Mouse (Mus musculus) erythroid progenitor cell, adult 5-6 weeks (primary cell): Measurements from ENCODE around the gene Gm5460. TPM values are rescaled to one million over a fixed set of nuclear protein-coding genes. Genes with fewer than 3 reads are reported as not detected.

Experiments used
- ATAC-seq: replicated peaks from 2 replicates; pipeline ENCODE4 v1.8.0; 2016; ENCODE audit warnings: moderate number of reproducible peaks, mild to moderate bottlenecking, moderate TSS enrichment, inconsistent platforms; ENCODE audit not compliant: poor library complexity, low FRiP score, severe bottlenecking
- total RNA-seq, 2 experiments: library from RNA; stranded (forward) in 1 of 2; stranded (reverse) in 1 of 2; fragments of 150-400 nt in 1 of 2; fragments of 186-747, 209-891 nt in 1 of 2; gene quantifications; 2 replicates each; pipeline versions ENCODE4 v1.2.3 to v1.2.4; 2015 to 2017; ENCODE audit warnings: low replicate concordance in 2 of 2

The Gm5460 gene
- total RNA-seq, 2 experiments from 2014 or later, result not detected

- ATAC-seq, result no peak
Observed at GRCm38 (mm10) chr14:34071665-34072064, 55.1 kb downstream of the Gm5460 start.

DNA sequence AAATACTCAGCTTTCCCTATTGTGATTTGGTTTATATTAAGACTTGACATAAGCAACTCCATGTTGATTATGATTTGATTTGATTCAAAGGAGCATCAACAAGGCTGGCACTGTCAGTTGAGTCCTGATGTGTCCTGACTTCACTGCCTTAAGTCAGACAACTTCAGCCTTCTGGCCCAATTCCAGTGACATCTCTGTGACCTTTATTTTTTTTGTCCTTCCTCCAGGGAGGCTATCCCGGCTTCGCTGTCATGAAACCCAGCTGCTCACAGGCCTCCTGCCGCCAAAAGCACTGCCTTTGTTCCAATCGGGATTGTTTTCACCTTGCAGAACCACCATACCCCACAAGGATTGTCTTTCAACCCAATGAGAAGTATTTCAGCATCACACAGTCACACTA lies 58.8 kb downstream of the Gm5460 start:
- ATAC-seq, result no peak

GRCm38 (mm10) chr14:34077222-34077621 lies 60.7 kb downstream of the Gm5460 start:
- no peak for ATAC-seq

DNA sequence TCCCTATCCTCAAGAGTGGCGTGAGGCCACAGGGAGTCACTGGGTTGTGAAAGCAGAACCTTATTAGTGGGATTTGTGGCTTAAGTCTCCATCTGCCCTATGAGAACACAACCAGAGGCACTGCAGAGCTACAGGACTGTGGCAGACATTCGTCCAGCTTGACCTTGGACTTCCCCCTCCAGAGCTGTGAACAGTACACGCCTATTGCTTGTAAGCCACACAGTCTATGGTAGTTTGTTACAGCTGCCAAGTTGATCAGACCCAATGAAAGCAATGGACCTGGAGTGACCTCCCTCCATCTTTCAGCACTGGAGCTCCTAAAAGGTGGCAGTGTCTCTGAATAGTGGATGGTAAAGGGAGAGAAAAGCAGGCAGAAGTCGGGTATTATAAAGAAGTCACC lies 61.7 kb downstream of the Gm5460 start:
- ATAC-seq, result no peak

GRCm38 (mm10) chr14:34080321-34080997 lies 63.9 kb downstream of the Gm5460 start:
- no peak for ATAC-seq

GRCm38 (mm10) chr14:34085731-34086130 lies 69.2 kb downstream of the Gm5460 start, which contains the start of gene Anxa8:
Gene Anxa8 (plus strand): TSS chr14:34085981.
- ATAC-seq, result no peak

DNA sequence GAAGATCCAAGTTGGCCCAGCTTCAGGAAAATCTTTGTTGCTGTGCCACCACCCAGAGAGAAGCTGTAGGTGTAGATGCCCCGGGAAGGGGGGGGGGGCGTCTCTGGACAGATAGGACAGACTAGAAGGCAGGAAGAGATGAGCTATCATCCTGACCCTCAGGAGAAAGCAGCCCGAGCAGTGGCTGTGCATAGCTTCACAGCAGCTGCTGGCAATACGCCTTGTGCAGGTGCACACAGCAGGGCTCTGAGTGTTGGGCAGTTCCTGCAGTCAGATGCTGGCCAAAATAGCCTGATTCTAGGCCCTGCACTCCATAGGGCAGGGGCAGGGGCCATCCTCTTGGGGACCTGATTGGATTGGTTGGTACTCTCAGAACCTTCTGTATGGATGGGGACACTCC lies 70.2 kb downstream of the Gm5460 start:
- ATAC-seq, result no peak

GRCm38 (mm10) chr14:34087856-34088398 lies 71.4 kb downstream of the Gm5460 start:
- ATAC-seq, result no peak

DNA sequence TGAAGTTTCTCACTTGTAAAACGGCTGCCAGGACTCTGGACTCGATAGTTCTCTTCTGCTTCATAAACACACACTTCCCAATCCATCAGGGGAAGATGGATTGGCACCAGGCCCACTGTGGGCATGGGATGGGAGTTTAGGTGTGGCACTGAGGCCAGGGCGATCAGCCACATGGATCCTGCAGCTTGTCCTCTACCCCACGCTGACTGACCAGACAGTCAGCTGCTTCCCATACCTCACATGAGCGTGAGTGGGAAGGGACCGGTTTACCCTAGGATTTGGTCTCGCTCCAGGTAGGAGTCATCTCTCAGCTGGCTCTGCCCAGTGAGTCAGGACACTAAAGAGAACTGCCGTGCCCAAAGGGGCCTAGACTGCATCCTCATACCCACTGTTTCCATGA lies 73.2 kb downstream of the Gm5460 start:
- ATAC-seq, result no peak

GRCm38 (mm10) chr14:34091475-34091874 lies 74.9 kb downstream of the Gm5460 start:
- ATAC-seq, result no peak

GRCm38 (mm10) chr14:34092856-34093255 lies 76.3 kb downstream of the Gm5460 start:
- ATAC-seq, result no peak

DNA sequence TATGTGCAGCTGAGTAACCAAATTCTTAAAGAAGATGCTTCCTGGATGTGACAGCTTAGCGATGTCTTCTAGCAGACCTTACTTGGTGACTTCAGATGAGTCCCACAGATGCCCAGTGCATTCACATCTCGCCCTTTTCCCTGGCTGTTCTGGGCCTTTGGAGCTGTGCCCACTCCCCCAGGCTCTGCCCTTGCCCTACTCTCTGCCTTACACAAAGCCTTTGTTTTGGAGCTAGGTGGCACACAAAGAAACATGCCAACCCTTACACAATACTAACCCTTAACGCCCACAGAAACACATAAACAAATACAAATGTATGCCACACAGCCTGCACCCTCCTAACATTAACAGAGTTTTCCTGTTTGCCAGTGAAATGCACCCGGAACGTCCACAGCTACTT lies 79.6 kb downstream of the Gm5460 start:
- ATAC-seq, result no peak

Other genes with a start within 250 kb of the Gm5460 start
- not detected in 2 replicates for gene Gdf10, start 93.2 kb upstream of the Gm5460 start, total RNA-seq (2015; ENCODE audit: low replicate concordance)
- gene Gdf10, start 93.2 kb upstream of the Gm5460 start, total RNA-seq (2017; ENCODE audit: low replicate concordance), result not detected in 2 replicates
- gene Gdf2, start 75.7 kb upstream of the Gm5460 start, total RNA-seq (2015; ENCODE audit: low replicate concordance), result not detected in 2 replicates
- gene Gdf2, start 75.7 kb upstream of the Gm5460 start, total RNA-seq (2017; ENCODE audit: low replicate concordance), result not detected in 2 replicates
- gene Rbp3, start 62.8 kb upstream of the Gm5460 start, total RNA-seq (2015; ENCODE audit: low replicate concordance), result not detected in 2 replicates
- not detected in 2 replicates for gene Rbp3, start 62.8 kb upstream of the Gm5460 start, total RNA-seq (2017; ENCODE audit: low replicate concordance)
- 0.84 TPM in 1 of 2 replicates, not detected in the other for gene Zfp488, start 38.0 kb upstream of the Gm5460 start, total RNA-seq (2015; ENCODE audit: low replicate concordance)
- gene Zfp488, start 38.0 kb upstream of the Gm5460 start, total RNA-seq (2017; ENCODE audit: low replicate concordance), result not detected in 2 replicates
- not detected in 2 replicates for gene Gm30083, start 1.6 kb upstream of the Gm5460 start, total RNA-seq (2015; ENCODE audit: low replicate concordance)
- not detected in 2 replicates for gene Gm30083, start 1.6 kb upstream of the Gm5460 start, total RNA-seq (2017; ENCODE audit: low replicate concordance)
- not detected in 2 replicates for gene Antxrl, start 35.9 kb downstream of the Gm5460 start, total RNA-seq (2015; ENCODE audit: low replicate concordance)
- not detected in 2 replicates for gene Antxrl, start 35.9 kb downstream of the Gm5460 start, total RNA-seq (2017; ENCODE audit: low replicate concordance)
- not detected in 2 replicates for gene Anxa8, start 69.2 kb downstream of the Gm5460 start, total RNA-seq (2015; ENCODE audit: low replicate concordance)
- not detected in 2 replicates for gene Anxa8, start 69.2 kb downstream of the Gm5460 start, total RNA-seq (2017; ENCODE audit: low replicate concordance)
- gene A630023A22Rik, start 86.0 kb downstream of the Gm5460 start, total RNA-seq (2015; ENCODE audit: low replicate concordance), result not detected in 2 replicates
- gene A630023A22Rik, start 86.0 kb downstream of the Gm5460 start, total RNA-seq (2017; ENCODE audit: low replicate concordance), result not detected in 2 replicates
- gene Npy4r, start 135.7 kb downstream of the Gm5460 start, total RNA-seq (2015; ENCODE audit: low replicate concordance), result not detected in 2 replicates
- gene Npy4r, start 135.7 kb downstream of the Gm5460 start, total RNA-seq (2017; ENCODE audit: low replicate concordance), result not detected in 2 replicates
- gene Gprin2, start 184.9 kb downstream of the Gm5460 start, total RNA-seq (2015; ENCODE audit: low replicate concordance), result not detected in 2 replicates
- not detected in 2 replicates for gene Gprin2, start 184.9 kb downstream of the Gm5460 start, total RNA-seq (2017; ENCODE audit: low replicate concordance)
- not detected in 2 replicates for gene Syt15, start 202.8 kb downstream of the Gm5460 start, total RNA-seq (2015; ENCODE audit: low replicate concordance)
- not detected in 2 replicates for gene Syt15, start 202.8 kb downstream of the Gm5460 start, total RNA-seq (2017; ENCODE audit: low replicate concordance)